Mouse (Mus musculus) adrenal gland, adult (tissue): ENCODE measurements around the gene Cenps.
A peak's percentile ranks its signal among the peaks of the same experiment; 100 is the strongest.

Experiments used
- DNase-seq, 2 experiments: peaks; one replicate each; pipeline ENCODE4 v3.0.0; 2022 to 2023; ENCODE audit warnings: low spot score in 1 of 2; ENCODE audit not compliant: inconsistent age in 2 of 2

The Cenps gene

GRCm38 (mm10) chr4:149159203-149159602 lies 21.8 kb upstream of the Cenps start:
- DNase-seq: no peak

- no peak for DNase-seq
Observed at GRCm38 (mm10) chr4:149157415-149157973, 20.1 kb upstream of the Cenps start.

- DNase-seq: peak in 1 of 2 experiments; percentile 84
Observed at GRCm38 (mm10) chr4:149155711-149156110, 18.3 kb upstream of the Cenps start.

- DNase-seq: no peak
Observed at GRCm38 (mm10) chr4:149154859-149155258, 17.4 kb upstream of the Cenps start.

- no peak for DNase-seq
Observed at GRCm38 (mm10) chr4:149150721-149151120, 13.3 kb upstream of the Cenps start.

GRCm38 (mm10) chr4:149150256-149150655 lies 12.8 kb upstream of the Cenps start:
- DNase-seq: peak; percentile 29 to 78

GRCm38 (mm10) chr4:149149611-149150010 lies 12.2 kb upstream of the Cenps start:
- DNase-seq: peak; percentile 81 to 90

- DNase-seq: peak in 1 of 2 experiments; percentile 49
Observed at GRCm38 (mm10) chr4:149149196-149149595, 11.8 kb upstream of the Cenps start.

- DNase-seq: no peak
Observed at GRCm38 (mm10) chr4:149148084-149148483, 10.7 kb upstream of the Cenps start.

GRCm38 (mm10) chr4:149147528-149147927 lies 10.1 kb upstream of the Cenps start:
- DNase-seq: no peak

- no peak for DNase-seq
Observed at GRCm38 (mm10) chr4:149145151-149145550, 7.7 kb upstream of the Cenps start.

GRCm38 (mm10) chr4:149144459-149144858 lies 7.0 kb upstream of the Cenps start:
- DNase-seq: peak; percentile 82 to 95

GRCm38 (mm10) chr4:149143594-149143993 lies 6.2 kb upstream of the Cenps start:
- no peak for DNase-seq

- DNase-seq: no peak
Observed at GRCm38 (mm10) chr4:149138515-149138914, 1.1 kb upstream of the Cenps start.

GRCm38 (mm10) chr4:149136116-149136850 lies 1.1 kb downstream of the Cenps start:
- DNase-seq: no peak

GRCm38 (mm10) chr4:149133395-149133794 lies 4.0 kb downstream of the Cenps start:
- no peak for DNase-seq

- DNase-seq: no peak
Observed at GRCm38 (mm10) chr4:149131789-149132565, 5.5 kb downstream of the Cenps start.

- DNase-seq: no peak
Observed at GRCm38 (mm10) chr4:149131021-149131752, 6.2 kb downstream of the Cenps start.

GRCm38 (mm10) chr4:149128467-149128866 lies 9.0 kb downstream of the Cenps start:
- DNase-seq: no peak

GRCm38 (mm10) chr4:149126663-149127062 lies 10.8 kb downstream of the Cenps start, which contains the start of gene Cort:
Gene Cort (minus strand): TSS chr4:149126763.
- DNase-seq: no peak

- no peak for DNase-seq
Observed at GRCm38 (mm10) chr4:149126115-149126509, 11.3 kb downstream of the Cenps start.
